Mouse (Mus musculus): ENCODE measurements around the gene Ccdc183.

Gene Ccdc183

DNA sequence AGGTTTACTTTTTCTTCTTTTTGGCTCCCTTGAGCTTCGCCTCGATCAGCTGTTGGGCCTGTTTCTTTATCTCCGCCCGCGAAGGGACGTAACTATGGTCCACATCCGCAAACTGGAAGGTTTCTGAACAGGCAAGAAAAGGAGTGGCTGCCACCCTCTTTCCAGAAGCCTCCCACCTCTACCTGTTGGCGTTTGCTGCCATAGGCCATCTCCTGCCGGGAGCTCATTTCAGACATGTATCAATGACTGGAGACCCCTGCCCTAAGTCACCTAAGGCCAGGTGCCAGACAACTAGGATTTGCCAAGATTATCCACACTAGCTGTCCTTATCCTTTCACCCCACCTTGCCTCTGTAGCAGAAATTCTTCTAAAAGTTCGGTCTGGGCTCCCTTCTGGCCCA, 8.8 kb downstream of the Ccdc183 start:
- DNase-seq (ENCODE audit: extremely low read depth, insufficient read length, low spot score), result no peak

- peak; percentile 85 for DNase-seq (ENCODE audit: extremely low read depth, insufficient read length, low spot score)
Measured at GRCm38 (mm10) chr2:25607761-25608622, 9.5 kb downstream of the Ccdc183 start, which contains the start of gene Rabl6. Rabl6 (minus strand) TSS chr2:25608521.

DNA sequence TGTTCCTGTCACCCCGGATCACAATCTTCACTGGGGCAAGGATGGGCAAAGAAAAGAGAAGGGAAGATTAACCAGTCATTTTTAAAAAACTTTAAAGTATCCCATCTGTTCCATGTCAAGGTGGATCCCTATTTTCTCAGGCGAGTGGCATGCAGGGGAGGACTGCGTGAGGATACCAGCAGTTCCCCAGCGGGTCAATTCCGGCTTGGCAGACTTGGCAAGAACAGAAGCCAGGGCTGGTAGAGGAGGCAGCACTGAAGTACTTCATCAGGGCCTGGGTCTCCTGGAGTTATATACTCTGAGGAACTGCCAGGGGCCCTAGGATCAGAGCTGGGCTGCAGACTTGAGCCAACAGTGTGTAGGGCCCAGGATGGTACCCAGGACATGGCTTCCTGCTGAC, 15.0 kb downstream of the Ccdc183 start:
- DNase-seq (ENCODE audit: extremely low read depth, insufficient read length, low spot score), result no peak

GRCm38 (mm10) chr2:25600037-25600436, 17.4 kb downstream of the Ccdc183 start:
- no peak for DNase-seq (ENCODE audit: extremely low read depth, insufficient read length, low spot score)

GRCm38 (mm10) chr2:25598749-25599148, 18.7 kb downstream of the Ccdc183 start:
- DNase-seq (ENCODE audit: extremely low read depth, insufficient read length, low spot score), result no peak

GRCm38 (mm10) chr2:25596765-25597510, 20.5 kb downstream of the Ccdc183 start:
- no peak for DNase-seq (ENCODE audit: extremely low read depth, insufficient read length, low spot score)

- no peak for DNase-seq (ENCODE audit: extremely low read depth, insufficient read length, low spot score)
Measured at GRCm38 (mm10) chr2:25591863-25592262, 25.6 kb downstream of the Ccdc183 start.

DNA sequence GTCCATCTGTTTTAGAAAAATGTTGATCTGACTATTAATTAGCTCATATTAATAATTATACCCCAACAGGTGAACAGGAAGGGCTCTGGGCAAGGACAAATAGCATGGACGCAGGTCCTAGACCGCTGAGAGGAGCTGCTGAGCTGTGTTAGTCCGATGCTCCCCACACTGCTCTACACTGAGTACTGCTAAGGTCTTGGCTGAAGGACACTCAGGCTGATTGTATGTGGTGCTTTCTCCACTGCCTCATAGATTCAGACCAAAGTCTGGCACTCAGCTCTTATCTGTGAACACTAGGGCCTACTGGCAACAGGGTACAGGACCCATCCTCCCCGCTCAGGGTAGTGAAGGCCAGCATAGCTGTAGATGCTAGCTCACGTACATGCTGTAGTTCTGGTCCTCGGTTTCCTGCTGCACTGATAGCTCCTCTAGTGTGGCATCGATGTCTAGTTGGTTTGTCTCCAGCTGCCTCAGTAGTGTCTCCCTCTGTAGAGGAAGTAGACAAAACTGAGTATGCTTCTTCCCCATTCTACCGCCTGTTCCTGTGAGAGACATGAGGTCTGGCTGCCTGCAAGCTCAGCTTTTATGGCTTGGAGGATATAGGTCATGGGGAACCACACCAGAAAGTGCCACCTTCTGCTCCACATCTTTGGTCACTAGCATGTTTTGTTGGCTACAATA, 29.1 kb downstream of the Ccdc183 start:
- DNase-seq (ENCODE audit: extremely low read depth, insufficient read length, low spot score), result no peak

- DNase-seq (ENCODE audit: extremely low read depth, insufficient read length, low spot score), result no peak
Measured at GRCm38 (mm10) chr2:25587290-25587689, 30.2 kb downstream of the Ccdc183 start.

GRCm38 (mm10) chr2:25585601-25586000, 31.9 kb downstream of the Ccdc183 start:
- no peak for DNase-seq (ENCODE audit: extremely low read depth, insufficient read length, low spot score)

DNA sequence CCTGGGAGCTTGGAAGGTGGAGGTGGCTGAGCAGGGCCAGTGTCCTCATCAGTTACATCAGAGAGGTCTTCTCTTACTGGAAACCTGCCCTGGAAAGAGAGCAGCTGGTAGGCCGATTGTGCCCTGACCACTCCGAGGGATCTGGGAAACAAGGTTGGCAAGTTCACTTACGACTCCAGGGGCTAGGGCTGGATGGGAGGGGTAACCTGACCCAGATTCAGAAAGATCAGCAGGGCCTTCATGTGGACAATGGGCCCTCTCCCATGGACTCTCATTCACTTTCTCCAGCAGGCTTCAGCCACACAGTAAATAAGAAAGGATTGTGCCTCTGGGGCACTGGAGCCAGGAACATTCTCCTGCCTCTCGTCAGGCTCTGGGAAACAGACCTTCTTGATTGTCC, 32.6 kb downstream of the Ccdc183 start:
- no peak for DNase-seq (ENCODE audit: extremely low read depth, insufficient read length, low spot score)

DNA sequence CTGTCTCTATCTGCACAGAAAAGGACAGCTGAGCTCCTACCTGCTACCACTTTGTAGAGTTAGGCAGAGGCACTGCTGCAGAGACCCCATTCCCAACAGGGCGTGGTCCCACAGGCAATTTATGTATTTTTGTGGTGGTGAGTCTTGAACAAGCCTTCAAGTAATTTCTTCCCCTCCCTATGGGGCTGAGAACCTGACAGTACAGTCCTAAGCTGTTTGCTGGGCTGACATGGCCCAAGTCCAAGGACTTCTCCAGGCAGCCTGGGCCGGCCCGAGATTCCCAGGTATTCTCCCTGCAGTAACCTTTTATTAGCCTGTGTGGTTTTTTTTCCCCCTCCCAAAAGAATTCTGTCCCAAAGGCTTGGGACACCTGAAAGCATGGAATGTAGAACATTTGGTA, 33.3 kb downstream of the Ccdc183 start:
- no peak for DNase-seq (ENCODE audit: extremely low read depth, insufficient read length, low spot score)

DNA sequence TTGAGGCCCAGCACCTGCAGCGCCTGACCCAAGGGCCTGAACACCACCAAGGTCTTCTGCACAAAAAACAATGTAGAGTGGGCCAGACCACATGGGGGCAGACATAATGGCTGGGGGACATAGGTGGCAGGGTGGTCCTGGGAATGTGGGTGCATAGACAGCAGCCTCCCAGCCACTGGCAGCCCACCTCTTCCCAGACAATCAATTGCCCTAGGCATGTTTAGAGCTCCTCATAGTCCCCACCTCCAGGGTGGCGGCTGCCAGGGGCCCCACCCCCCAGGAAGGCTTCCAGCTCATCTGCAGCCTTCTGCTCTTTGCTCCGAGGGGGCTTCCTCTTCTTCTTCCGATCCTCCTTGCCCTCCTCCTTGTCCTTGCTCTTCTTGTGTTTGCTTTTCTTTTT, 33.9 kb downstream of the Ccdc183 start:
- DNase-seq (ENCODE audit: extremely low read depth, insufficient read length, low spot score), result no peak

GRCm38 (mm10) chr2:25583120-25583481, 34.4 kb downstream of the Ccdc183 start:
- DNase-seq (ENCODE audit: extremely low read depth, insufficient read length, low spot score), result no peak

DNA sequence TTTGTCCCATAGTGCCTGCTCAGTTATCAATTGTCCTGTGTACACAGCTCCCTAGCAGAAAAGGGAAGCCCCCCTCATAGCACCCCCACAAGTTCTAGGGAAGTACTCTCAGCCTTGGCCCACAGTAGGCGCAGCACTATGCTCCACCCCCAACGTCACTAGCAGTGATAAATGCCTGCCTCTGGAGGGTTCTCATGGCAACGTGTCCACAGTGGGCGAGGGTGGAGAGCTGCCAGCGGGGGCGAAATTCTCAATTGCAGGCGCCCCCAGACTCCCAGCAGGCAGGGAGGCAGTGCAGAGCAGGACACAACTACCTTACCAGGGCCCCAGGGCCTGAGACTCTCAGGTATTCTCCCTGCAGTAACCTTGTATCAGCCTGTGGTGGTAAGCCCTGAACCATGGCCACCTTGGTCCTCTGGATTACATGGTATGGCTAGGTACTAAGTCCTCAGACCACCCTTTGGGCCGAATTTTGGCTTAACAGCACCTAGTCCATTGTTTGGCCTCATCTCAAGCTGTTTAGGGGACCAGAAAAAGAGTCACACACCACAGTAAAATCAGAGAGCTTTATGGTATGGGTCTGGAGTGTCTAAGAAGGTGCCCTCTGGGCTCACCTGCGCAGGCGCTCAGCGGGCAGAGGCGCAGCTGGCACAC, 34.9 kb downstream of the Ccdc183 start:
- DNase-seq (ENCODE audit: extremely low read depth, insufficient read length, low spot score), result no peak

DNA sequence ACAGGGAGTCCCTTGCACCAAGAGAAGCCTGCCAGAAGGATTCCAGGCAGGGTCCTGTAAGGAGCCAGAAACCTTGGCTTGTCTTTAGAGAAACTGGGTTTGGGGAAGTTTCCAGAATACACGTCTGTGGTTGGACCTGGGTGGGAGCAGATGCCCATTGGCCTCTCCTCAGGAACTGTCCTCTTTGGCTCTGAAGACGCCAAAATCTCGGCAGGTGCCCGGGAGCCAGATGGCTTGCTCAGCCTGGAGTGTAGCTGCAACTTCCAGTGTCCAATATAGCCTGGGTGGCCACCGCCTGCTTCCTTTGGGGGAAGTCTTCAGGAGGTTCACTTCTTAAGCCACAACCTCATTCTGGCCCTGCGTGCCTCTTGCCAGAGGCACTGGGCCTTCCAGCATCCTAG, 35.6 kb downstream of the Ccdc183 start:
- DNase-seq (ENCODE audit: extremely low read depth, insufficient read length, low spot score), result no peak

GRCm38 (mm10) chr2:25581294-25581864, 36.1 kb downstream of the Ccdc183 start, which contains the start of gene Ajm1:
Ajm1 (minus strand) TSS chr2:25581757.
- peak; percentile 42 for DNase-seq (ENCODE audit: extremely low read depth, insufficient read length, low spot score)

DNA sequence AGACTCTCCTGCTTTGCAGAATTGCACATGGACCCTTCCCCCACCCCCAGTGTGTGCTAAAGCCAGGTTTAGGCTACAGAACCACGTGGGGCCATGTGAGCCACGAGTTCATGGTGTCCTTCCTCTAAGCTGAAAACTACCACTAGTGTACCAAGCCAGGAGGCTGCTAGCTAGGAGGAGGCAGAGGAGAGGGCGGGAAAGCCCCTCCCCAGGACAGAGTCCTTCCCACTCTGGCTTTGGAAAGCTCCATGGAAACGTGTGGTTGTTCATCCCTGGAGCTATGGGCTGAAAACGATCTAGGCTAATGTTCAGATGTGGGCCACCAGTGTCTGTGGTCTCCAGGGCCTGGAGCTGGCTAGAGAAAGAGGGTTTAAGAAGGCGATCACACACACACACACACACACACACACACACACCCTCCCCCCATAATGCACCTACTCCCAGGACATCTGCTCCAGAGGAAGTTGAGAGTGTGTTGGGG, 36.8 kb downstream of the Ccdc183 start:
- DNase-seq (ENCODE audit: extremely low read depth, insufficient read length, low spot score), result no peak

DNA sequence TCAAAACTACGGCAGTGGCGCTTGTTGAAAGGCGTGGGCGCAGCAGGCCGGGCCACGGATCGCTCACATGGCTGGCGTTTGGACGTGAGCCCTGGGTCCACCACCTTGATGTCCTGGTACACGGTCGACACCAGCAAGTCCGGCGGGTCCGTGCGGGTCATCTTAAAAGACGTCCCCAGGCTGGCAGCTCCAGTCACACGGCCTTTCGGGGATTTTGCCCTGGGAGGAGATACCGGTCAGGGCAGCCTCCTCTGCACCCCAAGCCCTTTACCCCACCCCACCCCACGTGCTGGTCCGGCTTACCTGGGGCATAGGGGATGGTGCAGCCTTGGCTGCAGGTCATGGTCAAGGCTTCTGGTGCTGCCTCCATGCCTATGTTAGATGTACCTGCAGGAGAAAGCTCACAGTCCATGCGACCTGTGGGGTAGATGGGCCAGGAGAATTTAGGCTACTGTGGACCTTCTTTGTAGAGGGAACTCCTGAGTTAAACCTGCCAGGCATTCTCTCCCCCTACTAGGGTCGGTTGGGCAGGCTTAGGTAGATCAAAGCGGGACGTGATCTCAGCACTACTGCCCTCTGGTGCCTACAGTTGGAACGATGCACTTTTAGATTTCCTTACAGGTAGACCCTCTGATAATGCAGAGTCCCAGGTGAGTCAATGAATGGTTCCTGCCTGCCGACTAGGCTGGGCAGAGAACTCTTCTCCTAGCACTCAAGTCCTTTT, 37.6 kb downstream of the Ccdc183 start:
- no peak for DNase-seq (ENCODE audit: extremely low read depth, insufficient read length, low spot score)
